Mouse (Mus musculus) bone marrow macrophage, adult 2 months (primary cell): Measurements from ENCODE around the gene Lyg2. TPM values are rescaled to one million over a fixed set of nuclear protein-coding genes. Genes with fewer than 3 reads are reported as not detected.
A peak's percentile ranks its signal among the peaks of the same experiment; 100 is the strongest.

Experiments
- H3K27ac ChIP-seq: 2 replicates; pipeline ENCODE4 v1.5.1; 2012; ENCODE audit warnings: low read depth, low read length; ENCODE audit not compliant: insufficient read depth
- H3K4me1 ChIP-seq: 2 replicates; pipeline ENCODE4 v1.6.1; 2012; ENCODE audit warnings: low read length; ENCODE audit not compliant: control insufficient read depth, insufficient read depth
- H3K4me3 ChIP-seq: 2 replicates; pipeline ENCODE4 v1.5.1; 2012; ENCODE audit warnings: mild to moderate bottlenecking, low read length, moderate library complexity; ENCODE audit not compliant: insufficient read depth
- CTCF ChIP-seq: IDR thresholded peaks from 2 replicates; pipeline ENCODE4 v1.5.1; 2012; ENCODE audit warnings: low read depth, mild to moderate bottlenecking, low read length, moderate library complexity
- POLR2A ChIP-seq: IDR thresholded peaks from 2 replicates; pipeline ENCODE4 v1.6.1; 2012; ENCODE audit warnings: mild to moderate bottlenecking, low read depth, low read length, borderline replicate concordance
- polyA plus RNA-seq: library from polyadenylated mRNA; stranded (reverse); fragments of >200 nt; gene quantifications from 2 replicates; pipeline ENCODE4 v1.2.4, GENCODE M21; 2012; ENCODE audit not compliant: missing spikeins, insufficient read depth, insufficient read length

The Lyg2 gene
- polyA plus RNA-seq, 1 experiment = not detected

GRCm38 (mm10) chr1:37868640-37869039, 47.7 kb downstream of the Lyg2 start:
- TF ChIP-seq POLR2A = no peak
- no peak for TF ChIP-seq CTCF
- no peak overlapping the region for H3K4me3 ChIP-seq
- H3K27ac ChIP-seq = no peak overlapping the region
- peaks cover 15% of the 10 kb centered on the region for H3K4me1 ChIP-seq

- TF ChIP-seq CTCF (no peak), POLR2A (no peak)
- peaks cover 15% of the 10 kb centered on the region for H3K4me1 ChIP-seq
- H3K4me3 ChIP-seq = no peak overlapping the region; the same call in 1 of the 2 replicates
- no peak overlapping the region for H3K27ac ChIP-seq
Measured at GRCm38 (mm10) chr1:37867684-37868322, 48.5 kb downstream of the Lyg2 start.

GRCm38 (mm10) chr1:37867056-37867455, 49.2 kb downstream of the Lyg2 start:
- Histone ChIP-seq H3K4me1 (peaks cover 15% of the 10 kb centered on the region), H3K27ac (no peak overlapping the region), H3K4me3 (no peak overlapping the region)
- TF ChIP-seq CTCF (peak; percentile 38), POLR2A (no peak)

- Histone ChIP-seq H3K4me1 (peaks cover 12% of the 10 kb centered on the region), H3K27ac (peak within 1 kb of the TSS; percentile 53), H3K4me3 (peak within 1 kb of the TSS; percentile 66)
- no peak for TF ChIP-seq POLR2A
- no peak for TF ChIP-seq CTCF
Measured at GRCm38 (mm10) chr1:37866286-37866685, 50.0 kb downstream of the Lyg2 start, which contains the start of gene Tsga10. Gene Tsga10, minus strand, starts transcription at chr1:37866429.

GRCm38 (mm10) chr1:37865401-37866215, 50.7 kb downstream of the Lyg2 start:
- H3K27ac ChIP-seq = peak overlapping the region; percentile 53
- no peak for TF ChIP-seq CTCF
- TF ChIP-seq POLR2A = no peak
- peaks cover 13% of the 10 kb centered on the region for H3K4me1 ChIP-seq
- H3K4me3 ChIP-seq = peak overlapping the region; percentile 66

GRCm38 (mm10) chr1:37864511-37865400, 51.5 kb downstream of the Lyg2 start:
- Histone ChIP-seq H3K27ac (peak overlapping the region; percentile 53), H3K4me1 (peaks cover 21% of the 10 kb centered on the region), H3K4me3 (peak overlapping the region; percentile 66)
- TF ChIP-seq CTCF (no peak), POLR2A (peak; percentile 91; the same call in 1 of the 2 replicates)

Other genes starting within 250 kb of the Lyg2 start
- gene 2010300C02Rik, start 196.4 kb downstream of the Lyg2 start, polyA plus RNA-seq = 0.20 TPM in 1 of 2 replicates, not detected in the other
- gene Tsga10, start 50.1 kb downstream of the Lyg2 start, polyA plus RNA-seq = 11.6 and 14.6 TPM in 2 replicates
- gene Lipt1, start 44.8 kb downstream of the Lyg2 start, polyA plus RNA-seq = 0.55 and 2.0 TPM in 2 replicates
- gene Mitd1, start 26.1 kb downstream of the Lyg2 start, polyA plus RNA-seq = 29.7 and 33.5 TPM in 2 replicates
- gene Mrpl30, start 26.0 kb downstream of the Lyg2 start, polyA plus RNA-seq = 109 and 123 TPM in 2 replicates
- not detected in 2 replicates for gene Lyg1, start 41.3 kb upstream of the Lyg2 start, polyA plus RNA-seq
- gene Txndc9, start 81.4 kb upstream of the Lyg2 start, polyA plus RNA-seq = 81.8 and 82.9 TPM in 2 replicates
- gene Eif5b, start 81.5 kb upstream of the Lyg2 start, polyA plus RNA-seq = 54.2 and 58.2 TPM in 2 replicates
- 12.0 and 13.4 TPM in 2 replicates for gene Rev1, start 213.3 kb upstream of the Lyg2 start, polyA plus RNA-seq